Mouse (Mus musculus): ENCODE results near the gene Oprl1.

The Oprl1 gene

GRCm38 (mm10) chr2:181720061-181720460 is 5.2 kb downstream of the Oprl1 start:
- CTCF ChIA-PET, result interaction anchor here in 2 of 4 experiments (0.6 to 2.1 kb wide), 2 partner anchors 146 to 1496 kb away, joined by 4 to 7 read pairs; no protein-coding TSS in a partner anchor
- POLR2A ChIA-PET, result interaction anchor here in 1 of 4 experiments (1.2 kb wide), 1 partner anchor 33 kb away, joined by 4 read pairs; no protein-coding TSS in a partner anchor

GRCm38 (mm10) chr2:181721200-181721599 is 6.4 kb downstream of the Oprl1 start:
- ChIA-PET CTCF (no interaction called here), POLR2A (no interaction called here)

- ChIA-PET POLR2A (no interaction called here), CTCF (interaction anchor here (0.6 to 2.2 kb wide), 14 partner anchors 14 to 147 kb away, joined by 3 to 25 read pairs (median 3); partner anchors contain the start of genes Polr3k (in 1 of the 4), Sox18 (in 1 of the 4) and Tcea2 (in 1 of the 4))
Observed at GRCm38 (mm10) chr2:181722213-181722612, 7.4 kb downstream of the Oprl1 start.

GRCm38 (mm10) chr2:181727659-181728262 is 12.9 kb downstream of the Oprl1 start:
- ChIA-PET POLR2A (no interaction called here), CTCF (interaction anchor here in 2 of 4 experiments (0.5 to 0.9 kb wide), 5 partner anchors 14 to 1169 kb away, joined by 3 to 4 read pairs (median 4); partner anchors contain the start of gene Tcea2 (in 1 of the 2))

GRCm38 (mm10) chr2:181730051-181730450 is 15.2 kb downstream of the Oprl1 start:
- ChIA-PET POLR2A (interaction anchor here in 1 of 4 experiments (0.6 kb wide), 2 partner anchors 173 to 942 kb away, joined by 3 read pairs; no protein-coding TSS in a partner anchor), CTCF (interaction anchor here in 1 of 4 experiments (1.3 kb wide), 1 partner anchor 48 kb away, joined by 4 read pairs; no protein-coding TSS in a partner anchor)

- ChIA-PET POLR2A (interaction anchor here in 1 of 4 experiments (1.1 kb wide), 1 partner anchor 32 kb away, joined by 4 read pairs; no protein-coding TSS in a partner anchor), CTCF (no interaction called here)
Observed at GRCm38 (mm10) chr2:181752626-181753025, 37.8 kb downstream of the Oprl1 start.

- POLR2A ChIA-PET, result no interaction called here
- CTCF ChIA-PET, result interaction anchor here in 1 of 4 experiments (0.6 kb wide), 1 partner anchor 126 kb away, joined by 7 read pairs; no protein-coding TSS in a partner anchor
Observed at GRCm38 (mm10) chr2:181758147-181758725, 43.4 kb downstream of the Oprl1 start.

- ChIA-PET POLR2A (no interaction called here), CTCF (interaction anchor here in 1 of 4 experiments (1.0 kb wide), 1 partner anchor 80 kb away, joined by 3 read pairs; no protein-coding TSS in a partner anchor)
Observed at GRCm38 (mm10) chr2:181759041-181759440, 44.2 kb downstream of the Oprl1 start.

GRCm38 (mm10) chr2:181763006-181763830 is 48.4 kb downstream of the Oprl1 start, which contains the start of gene Myt1:
Myt1 (plus strand) TSS chr2:181763332.
- POLR2A ChIA-PET, result no interaction called here
- CTCF ChIA-PET, result no interaction called here

GRCm38 (mm10) chr2:181763886-181764527 is 49.2 kb downstream of the Oprl1 start:
- ChIA-PET POLR2A (interaction anchor here in 3 of 4 experiments (0.5 to 1.1 kb wide), 7 partner anchors 10 to 1649 kb away, joined by 3 to 5 read pairs (median 4); no protein-coding TSS in a partner anchor), CTCF (interaction anchor here (0.5 to 1.0 kb wide), 6 partner anchors 14 to 125 kb away, joined by 3 to 8 read pairs (median 3); partner anchors contain the start of gene Oprl1 (in 1 of the 4))

GRCm38 (mm10) chr2:181764600-181764999 is 49.8 kb downstream of the Oprl1 start:
- CTCF ChIA-PET, result interaction anchor here (0.5 to 1.0 kb wide), 6 partner anchors 14 to 126 kb away, joined by 3 to 8 read pairs (median 3); partner anchors contain the start of gene Oprl1 (in 1 of the 4)

GRCm38 (mm10) chr2:181765251-181765650 is 50.4 kb downstream of the Oprl1 start:
- POLR2A ChIA-PET, result interaction anchor here in 1 of 4 experiments (0.8 kb wide), 1 partner anchor 11 kb away, joined by 3 read pairs; no protein-coding TSS in a partner anchor

More at GRCm38 (mm10) chr2:181764600-181764999, 49.8 kb downstream of the Oprl1 start:
- POLR2A ChIA-PET, result interaction anchor here in 3 of 4 experiments (0.5 to 1.1 kb wide), 8 partner anchors 9 to 1649 kb away, joined by 3 to 5 read pairs (median 4); no protein-coding TSS in a partner anchor

GRCm38 (mm10) chr2:181766672-181767557 is 52.1 kb downstream of the Oprl1 start:
- POLR2A ChIA-PET, result no interaction called here
- CTCF ChIA-PET, result interaction anchor here in 1 of 4 experiments (0.6 kb wide), 1 partner anchor 52 kb away, joined by 3 read pairs; no protein-coding TSS in a partner anchor

More at GRCm38 (mm10) chr2:181765251-181765650, 50.4 kb downstream of the Oprl1 start:
- CTCF ChIA-PET, result interaction anchor here in 2 of 4 experiments (1.0 kb wide), 2 partner anchors 43 to 86 kb away, joined by 3 read pairs; no protein-coding TSS in a partner anchor

- CTCF ChIA-PET, result no interaction called here
- POLR2A ChIA-PET, result interaction anchor here in 1 of 4 experiments (0.8 kb wide), 1 partner anchor 43 kb away, joined by 3 read pairs; no protein-coding TSS in a partner anchor
Observed at GRCm38 (mm10) chr2:181768451-181768850, 53.6 kb downstream of the Oprl1 start.

GRCm38 (mm10) chr2:181769397-181769796 is 54.6 kb downstream of the Oprl1 start:
- ChIA-PET CTCF (no interaction called here), POLR2A (interaction anchor here in 1 of 4 experiments (0.8 kb wide), 1 partner anchor 42 kb away, joined by 3 read pairs; no protein-coding TSS in a partner anchor)

Measured in embryonic stem cell, embryonic (primary cell).